Mouse (Mus musculus): ENCODE measurements around the gene Fgfr1op. TPM values are rescaled to one million over a fixed set of nuclear protein-coding genes. Genes with fewer than 3 reads are reported as not detected.
"Not testable (repeated sequence)": the region's sequence is repeated elsewhere in the genome, so short reads cannot be mapped to it uniquely, and the experiment has no call there.

Fgfr1op gene
- polyA plus RNA-seq, 1 experiment from 2014 or later = 9.9 TPM

DNA sequence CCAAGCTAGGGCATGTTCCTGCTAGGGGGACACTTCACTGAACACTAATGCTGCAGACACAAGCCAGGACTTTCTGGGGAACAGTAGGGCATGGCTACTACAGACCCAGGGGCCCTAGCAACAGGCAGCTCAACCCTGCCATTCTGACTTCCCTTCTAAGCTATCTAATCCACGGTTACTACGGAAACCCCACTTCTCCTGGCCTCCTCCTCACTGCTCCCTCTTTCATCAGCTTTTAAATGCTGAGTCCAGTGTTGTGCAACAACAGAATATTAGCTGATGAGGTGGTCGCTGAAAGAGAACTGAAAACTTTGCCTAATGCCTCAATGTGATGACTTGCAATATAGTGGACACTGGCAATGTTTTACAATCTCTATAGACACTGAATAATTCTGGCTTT is 25.1 kb upstream of the Fgfr1op start:
- H3K9me3 ChIP-seq (replicated peaks; ENCODE audit: control insufficient read depth, low read length); H3K27me3 ChIP-seq (ENCODE audit: control insufficient read depth, insufficient read depth, low read depth, low read length); H3K27ac ChIP-seq (ENCODE audit: low read length); H3K36me3 ChIP-seq (ENCODE audit: control insufficient read depth, insufficient read depth); H3K4me3 ChIP-seq (ENCODE audit: low read depth, low read length); H3K9ac ChIP-seq (ENCODE audit: low read depth, low read length); ATAC-seq (ENCODE audit: low read depth); H3K4me2 ChIP-seq (ENCODE audit: low read depth, low read length); H3K4me1 ChIP-seq (ENCODE audit: control insufficient read depth, low read depth, low read length): not testable (repeated sequence)
- WGBS (ENCODE audit: insufficient replicate concordance) = 58% methylated on average over 3 of the region's 3 CpGs

DNA sequence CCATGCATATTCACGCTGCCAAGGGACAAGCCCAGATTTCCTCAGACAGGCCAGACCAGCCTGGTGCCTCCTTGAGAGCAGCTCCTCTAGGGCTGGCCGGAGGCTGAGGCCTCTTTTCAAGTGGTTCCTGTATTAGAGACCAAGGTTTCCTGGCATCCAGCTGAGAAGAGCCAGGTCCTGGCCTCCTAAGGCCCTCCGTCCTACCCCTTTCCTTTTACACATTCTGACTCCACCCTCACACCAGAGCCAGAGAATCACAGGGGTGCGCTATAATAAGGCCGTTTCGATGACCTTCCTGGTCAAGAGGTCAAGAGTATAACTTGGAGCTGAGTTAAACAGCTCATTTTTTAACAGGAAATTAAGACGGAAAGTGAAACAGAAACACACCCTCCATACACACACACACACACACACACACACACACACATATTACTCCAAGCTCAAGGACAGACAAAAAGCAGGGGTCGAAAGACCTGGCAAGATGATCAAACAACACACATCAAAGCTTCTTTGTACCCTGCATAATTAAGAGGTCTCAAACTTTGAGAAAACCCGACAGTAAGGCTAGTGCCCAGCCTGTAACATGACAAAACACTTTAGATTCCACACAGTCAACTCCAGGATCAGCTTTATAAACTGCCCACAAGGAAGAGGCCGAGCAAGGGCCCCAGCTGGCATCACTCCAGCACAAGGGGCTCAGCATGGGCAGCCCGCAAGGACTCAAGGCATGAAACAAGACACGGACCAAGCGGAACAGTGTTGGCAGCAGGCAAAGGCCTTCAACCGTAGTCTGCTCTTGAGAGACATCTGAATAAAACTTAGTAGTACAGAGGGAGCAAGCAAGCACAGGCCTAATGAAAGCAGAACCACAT is 21.3 kb upstream of the Fgfr1op start:
- 70% methylated on average over 13 of the region's 14 CpGs for WGBS (ENCODE audit: insufficient replicate concordance)
- H3K4me2 ChIP-seq (ENCODE audit: low read depth, low read length); H3K27me3 ChIP-seq (ENCODE audit: control insufficient read depth, insufficient read depth, low read depth, low read length); H3K9ac ChIP-seq (ENCODE audit: low read depth, low read length); H3K4me3 ChIP-seq (ENCODE audit: low read depth, low read length); ATAC-seq (ENCODE audit: low read depth); H3K9me3 ChIP-seq (replicated peaks; ENCODE audit: control insufficient read depth, low read length); H3K36me3 ChIP-seq (ENCODE audit: control insufficient read depth, insufficient read depth); H3K4me1 ChIP-seq (ENCODE audit: control insufficient read depth, low read depth, low read length); H3K27ac ChIP-seq (ENCODE audit: low read length): not testable (repeated sequence)

DNA sequence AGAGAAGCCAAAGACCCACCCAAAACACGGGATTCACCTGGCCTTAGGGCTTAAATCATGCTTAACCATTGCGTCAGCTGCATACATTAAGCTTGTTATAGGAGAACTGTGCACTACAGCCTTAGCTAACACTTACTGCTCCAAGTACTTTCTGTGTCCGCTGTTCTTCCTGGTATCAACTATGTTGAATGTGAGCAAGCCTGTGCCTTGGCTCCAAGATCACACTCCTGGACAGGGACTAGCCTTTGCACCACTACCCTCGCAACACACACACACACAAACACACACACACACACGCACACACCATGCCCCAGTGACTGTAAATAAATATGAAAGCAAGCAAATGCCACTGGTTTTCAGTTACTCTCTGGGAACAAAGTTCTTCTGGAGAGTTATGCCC is 18.4 kb upstream of the Fgfr1op start:
- H3K27me3 ChIP-seq (ENCODE audit: control insufficient read depth, insufficient read depth, low read depth, low read length); H3K36me3 ChIP-seq (ENCODE audit: control insufficient read depth, insufficient read depth); H3K27ac ChIP-seq (ENCODE audit: low read length); H3K9me3 ChIP-seq (replicated peaks; ENCODE audit: control insufficient read depth, low read length); H3K4me1 ChIP-seq (ENCODE audit: control insufficient read depth, low read depth, low read length): not testable (repeated sequence)
- Histone ChIP-seq H3K4me2 (ENCODE audit: low read depth, low read length) (peak overlapping the region; percentile 68), H3K4me3 (ENCODE audit: low read depth, low read length) (peak overlapping the region; percentile 66), H3K9ac (ENCODE audit: low read depth, low read length) (peak overlapping the region; percentile 63)
- 15% methylated on average over 5 of the region's 5 CpGs for WGBS (ENCODE audit: insufficient replicate concordance)
- ATAC-seq (ENCODE audit: low read depth) = peak; percentile 1; the same call in 1 of the 2 replicates

DNA sequence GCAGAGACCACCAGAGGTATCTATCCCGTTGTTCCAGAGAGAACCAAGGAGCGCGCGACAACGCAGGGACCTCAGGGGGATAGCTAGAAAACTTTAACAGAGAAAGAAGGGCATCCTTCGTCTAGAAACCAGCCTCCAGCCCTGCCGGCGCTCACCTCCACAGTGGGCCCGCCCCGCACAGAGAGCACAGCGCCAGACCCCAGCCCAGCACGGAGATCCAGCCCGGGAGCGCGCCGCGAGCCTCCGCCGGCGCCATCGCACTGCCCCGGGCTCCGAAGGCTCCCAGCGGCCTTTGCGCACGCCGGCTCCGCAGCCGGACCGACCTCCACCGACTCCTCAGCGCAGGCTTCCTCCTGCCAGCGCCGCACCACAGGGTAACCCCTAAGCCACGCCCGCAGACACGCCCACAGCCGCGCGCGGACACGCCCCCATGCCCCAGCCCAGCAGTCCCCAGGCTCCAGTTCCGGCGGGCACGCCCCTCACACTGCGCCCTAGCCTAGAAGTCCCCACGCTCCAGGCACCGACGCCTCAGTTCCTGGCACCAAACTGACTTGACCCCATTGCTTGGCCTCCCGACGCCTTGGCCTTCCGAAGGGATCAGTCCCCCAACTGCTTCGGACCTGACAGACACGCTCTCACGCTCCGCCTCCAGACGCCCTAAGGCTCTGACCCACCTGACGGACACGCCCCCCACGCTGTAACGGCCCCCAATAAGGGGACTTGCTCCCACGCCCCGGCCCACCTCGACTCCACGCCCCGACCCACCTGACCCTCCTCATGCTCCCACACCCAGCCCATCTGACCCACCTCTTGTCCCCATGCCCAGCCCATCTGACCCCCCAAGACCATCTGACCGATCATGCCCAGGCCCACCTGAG is 17.6 kb upstream of the Fgfr1op start, which contains the start of the genes Gm49673 and Rnaset2a:
Gene Gm49673, minus strand, starts transcription at position 350 of the 878 bp plus-strand sequence.
Gene Rnaset2a, minus strand, starts transcription at position 659 of the 878 bp plus-strand sequence.
- 0% methylated on average over 51 of the region's 67 CpGs for WGBS (ENCODE audit: insufficient replicate concordance)
- ATAC-seq (ENCODE audit: low read depth) = peak; percentile 97
- not testable (repeated sequence) for H3K4me1 ChIP-seq (ENCODE audit: control insufficient read depth, low read depth, low read length); H3K27ac ChIP-seq (ENCODE audit: low read length); H3K27me3 ChIP-seq (ENCODE audit: control insufficient read depth, insufficient read depth, low read depth, low read length); H3K9me3 ChIP-seq (replicated peaks; ENCODE audit: control insufficient read depth, low read length); H3K36me3 ChIP-seq (ENCODE audit: control insufficient read depth, insufficient read depth)
- H3K4me2 ChIP-seq (ENCODE audit: low read depth, low read length) = peak within 1 kb of the TSS; percentile 68
- peak within 1 kb of the TSS; percentile 66 for H3K4me3 ChIP-seq (ENCODE audit: low read depth, low read length)
- peak within 1 kb of the TSS; percentile 63 for H3K9ac ChIP-seq (ENCODE audit: low read depth, low read length)

DNA sequence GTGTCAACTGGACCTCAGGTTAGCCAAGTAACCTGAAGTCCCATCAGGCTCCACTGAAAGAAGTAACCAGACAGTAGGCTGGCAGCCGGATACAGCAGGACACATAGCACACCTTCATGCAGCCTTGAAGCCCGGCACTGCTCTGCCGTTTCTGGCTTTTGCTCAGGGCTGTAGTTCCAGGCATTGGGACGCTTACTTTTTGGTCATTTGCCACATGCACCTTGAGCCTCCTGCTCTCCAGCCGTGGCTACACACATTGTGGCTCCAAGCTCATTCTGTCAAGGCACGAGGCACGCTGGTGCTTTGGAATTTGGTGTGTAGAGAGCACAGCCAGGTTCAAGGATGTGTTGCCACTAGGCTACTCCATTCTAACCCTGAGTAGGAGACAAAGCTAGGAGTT is 10.3 kb upstream of the Fgfr1op start:
- H3K4me2 ChIP-seq (ENCODE audit: low read depth, low read length); H3K27ac ChIP-seq (ENCODE audit: low read length); ATAC-seq (ENCODE audit: low read depth); H3K9me3 ChIP-seq (replicated peaks; ENCODE audit: control insufficient read depth, low read length); H3K9ac ChIP-seq (ENCODE audit: low read depth, low read length); H3K36me3 ChIP-seq (ENCODE audit: control insufficient read depth, insufficient read depth); H3K4me3 ChIP-seq (ENCODE audit: low read depth, low read length); H3K4me1 ChIP-seq (ENCODE audit: control insufficient read depth, low read depth, low read length); H3K27me3 ChIP-seq (ENCODE audit: control insufficient read depth, insufficient read depth, low read depth, low read length): not testable (repeated sequence)
- WGBS (ENCODE audit: insufficient replicate concordance) = 60% methylated on average over 7 of the region's 7 CpGs

DNA sequence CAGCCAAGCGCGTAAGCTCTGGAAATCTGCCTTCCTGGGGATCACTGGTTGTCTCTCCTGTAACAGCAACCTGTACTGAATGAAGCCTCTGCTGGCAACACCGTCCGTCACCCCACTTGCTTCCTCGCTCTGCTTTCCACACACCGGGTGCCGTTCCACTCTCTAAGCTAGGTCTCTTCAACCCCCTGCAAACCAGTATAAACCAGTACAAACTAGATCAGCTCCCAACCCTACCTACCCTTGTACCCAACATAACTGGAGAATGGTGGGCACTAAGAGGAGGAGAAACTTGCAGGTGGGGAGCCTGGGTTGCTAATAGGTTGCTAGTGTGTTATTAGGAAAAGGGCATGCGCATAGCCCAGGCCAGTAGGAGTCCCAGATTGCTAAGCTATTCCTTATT is 9.3 kb upstream of the Fgfr1op start:
- not testable (repeated sequence) for H3K36me3 ChIP-seq (ENCODE audit: control insufficient read depth, insufficient read depth); H3K9ac ChIP-seq (ENCODE audit: low read depth, low read length); ATAC-seq (ENCODE audit: low read depth); H3K27ac ChIP-seq (ENCODE audit: low read length); H3K4me3 ChIP-seq (ENCODE audit: low read depth, low read length); H3K9me3 ChIP-seq (replicated peaks; ENCODE audit: control insufficient read depth, low read length); H3K27me3 ChIP-seq (ENCODE audit: control insufficient read depth, insufficient read depth, low read depth, low read length); H3K4me1 ChIP-seq (ENCODE audit: control insufficient read depth, low read depth, low read length); H3K4me2 ChIP-seq (ENCODE audit: low read depth, low read length)
- WGBS (ENCODE audit: insufficient replicate concordance) = no CpG with 5 or more reads among the region's 8 CpGs

DNA sequence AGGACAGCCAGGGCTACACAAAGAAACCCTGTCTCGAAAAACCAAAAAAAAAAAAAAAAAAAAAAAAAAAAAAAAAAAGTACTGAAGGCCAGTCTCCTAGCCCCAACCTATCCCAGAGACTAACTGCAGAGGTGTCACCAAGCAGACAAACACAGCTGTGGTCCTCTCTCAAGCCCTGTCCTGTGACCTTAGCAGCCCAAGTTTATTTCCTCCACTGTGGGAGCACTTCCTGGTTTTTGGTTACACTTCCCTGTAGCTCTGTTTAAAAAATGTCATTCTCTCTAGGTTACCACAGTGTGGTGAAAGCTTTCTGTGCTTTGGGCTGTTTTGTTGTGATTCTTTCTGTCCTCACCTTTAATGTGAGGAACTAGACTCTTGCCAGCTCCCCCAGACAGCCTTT is 6.7 kb upstream of the Fgfr1op start:
- ATAC-seq (ENCODE audit: low read depth) = peak; percentile 54; the same call in 1 of the 2 replicates
- H3K4me3 ChIP-seq (ENCODE audit: low read depth, low read length); H3K9me3 ChIP-seq (replicated peaks; ENCODE audit: control insufficient read depth, low read length); H3K27ac ChIP-seq (ENCODE audit: low read length); H3K27me3 ChIP-seq (ENCODE audit: control insufficient read depth, insufficient read depth, low read depth, low read length); H3K4me1 ChIP-seq (ENCODE audit: control insufficient read depth, low read depth, low read length); H3K9ac ChIP-seq (ENCODE audit: low read depth, low read length); H3K36me3 ChIP-seq (ENCODE audit: control insufficient read depth, insufficient read depth); H3K4me2 ChIP-seq (ENCODE audit: low read depth, low read length): not testable (repeated sequence)
- WGBS (ENCODE audit: insufficient replicate concordance) = no CpG with 5 or more reads among the region's 1 CpGs

DNA sequence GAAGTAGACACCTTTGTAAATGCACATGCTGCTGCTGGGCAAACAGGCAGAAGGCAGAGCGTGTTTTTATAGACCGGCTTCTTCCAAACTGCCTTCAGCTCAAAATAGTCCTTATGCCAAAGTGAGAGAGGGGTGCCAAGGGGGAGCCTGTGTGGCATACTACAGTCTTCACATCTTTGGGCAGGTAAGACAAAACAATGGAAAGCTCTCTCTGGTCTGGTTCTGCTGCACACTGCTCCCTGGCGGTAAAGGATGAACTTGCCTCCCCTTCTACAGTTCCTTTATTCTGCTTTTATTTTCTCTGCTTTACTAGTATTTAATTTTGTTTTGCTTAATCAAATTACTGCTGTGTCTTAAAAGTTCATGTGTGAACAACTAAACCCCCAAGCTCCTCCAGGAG is 4.3 kb upstream of the Fgfr1op start:
- 43% methylated on average over 2 of the region's 3 CpGs for WGBS (ENCODE audit: insufficient replicate concordance)
- H3K27ac ChIP-seq (ENCODE audit: low read length); H3K27me3 ChIP-seq (ENCODE audit: control insufficient read depth, insufficient read depth, low read depth, low read length); H3K36me3 ChIP-seq (ENCODE audit: control insufficient read depth, insufficient read depth); H3K9ac ChIP-seq (ENCODE audit: low read depth, low read length); H3K4me2 ChIP-seq (ENCODE audit: low read depth, low read length); ATAC-seq (ENCODE audit: low read depth); H3K4me3 ChIP-seq (ENCODE audit: low read depth, low read length); H3K4me1 ChIP-seq (ENCODE audit: control insufficient read depth, low read depth, low read length); H3K9me3 ChIP-seq (replicated peaks; ENCODE audit: control insufficient read depth, low read length): not testable (repeated sequence)

DNA sequence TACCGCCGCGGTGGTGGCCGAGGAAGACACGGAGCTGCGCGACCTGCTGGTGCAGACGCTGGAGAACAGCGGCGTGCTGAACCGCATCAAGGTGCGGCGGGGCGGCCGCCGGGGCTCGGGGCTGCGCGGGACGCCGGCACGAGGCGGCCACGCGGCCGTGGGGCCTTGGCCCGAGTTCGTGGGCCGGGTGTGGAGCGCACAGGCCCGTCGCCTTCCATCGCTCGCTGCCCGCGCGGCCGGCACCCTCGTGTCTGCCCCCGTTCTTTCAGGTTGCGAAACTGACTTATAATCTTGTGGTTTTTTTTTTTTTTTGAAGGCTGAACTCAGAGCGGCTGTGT is 276 bp downstream of the Fgfr1op start:
- not testable (repeated sequence) for H3K27me3 ChIP-seq (ENCODE audit: control insufficient read depth, insufficient read depth, low read depth, low read length); H3K36me3 ChIP-seq (ENCODE audit: control insufficient read depth, insufficient read depth); ATAC-seq (ENCODE audit: low read depth); H3K27ac ChIP-seq (ENCODE audit: low read length); H3K4me1 ChIP-seq (ENCODE audit: control insufficient read depth, low read depth, low read length); H3K9me3 ChIP-seq (replicated peaks; ENCODE audit: control insufficient read depth, low read length)
- H3K9ac ChIP-seq (ENCODE audit: low read depth, low read length) = peak overlapping the region; percentile 63
- H3K4me3 ChIP-seq (ENCODE audit: low read depth, low read length) = peak overlapping the region; percentile 66
- H3K4me2 ChIP-seq (ENCODE audit: low read depth, low read length) = peak overlapping the region; percentile 43
- WGBS (ENCODE audit: insufficient replicate concordance) = under 1% methylated on average over 37 of the region's 42 CpGs
